Mouse (Mus musculus) E14TG2a.4 (cell line): ENCODE results near the gene Fcgr1.

ENCODE experiments used
- CTCF ChIP-seq: conservative IDR thresholded peaks from 2 replicates; pipeline ENCODE4 v1.5.1; 2014; ENCODE audit warnings: low read length
- NANOG ChIP-seq: IDR thresholded peaks from 2 replicates; pipeline ENCODE4 v1.6.1; 2014; ENCODE audit warnings: borderline replicate concordance, low read length, mixed read lengths
- POU5F1 ChIP-seq: IDR thresholded peaks from 2 replicates; pipeline ENCODE4 v1.6.1; 2014; ENCODE audit warnings: low read length, borderline replicate concordance

- TF ChIP-seq CTCF (no peak), NANOG (no peak), POU5F1 (no peak)
These were observed 8.3 kb upstream of the Fcgr1 start for GRCm38 (mm10) chr3:96302076-96302475.
